Mouse (Mus musculus): ENCODE measurements at regions not wholly inside any gene's neighbourhood (a gene's known extent, or its start where the extent isn't known, plus 50 kb on each side); places are given as distances from the start of the nearest gene placed in this dataset.
"Not testable (repeated sequence)": the region's sequence is repeated elsewhere in the genome, so short reads cannot be mapped to it uniquely, and the experiment has no call there.

DNA sequence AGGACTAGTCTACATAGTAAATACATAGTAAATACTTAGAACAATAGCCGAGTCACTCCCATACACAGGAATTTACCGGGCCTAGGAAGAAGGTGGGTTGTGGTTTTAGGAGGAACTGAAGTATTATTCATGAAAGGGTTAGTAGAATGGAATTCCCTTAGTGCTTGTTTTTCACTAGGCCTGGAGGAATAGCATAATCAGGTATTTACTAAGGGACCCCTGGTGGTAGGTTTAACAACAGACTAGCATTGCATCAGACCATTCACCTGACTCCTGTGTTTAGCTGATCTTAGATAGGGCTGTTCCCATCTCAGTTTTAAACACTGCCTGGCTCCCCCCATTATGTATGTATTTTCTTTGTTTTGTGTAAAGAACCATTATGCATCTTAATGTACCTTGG, 339.0 kb downstream of the Dync2h1 start:
- not testable (repeated sequence) for DNase-seq (ENCODE audit: low spot score in 2 of 2)

GRCm38 (mm10) chr9:6834936-6835335, 349.3 kb downstream of the Dync2h1 start:
- not testable (repeated sequence) for DNase-seq (ENCODE audit: low spot score in 2 of 2)

DNA sequence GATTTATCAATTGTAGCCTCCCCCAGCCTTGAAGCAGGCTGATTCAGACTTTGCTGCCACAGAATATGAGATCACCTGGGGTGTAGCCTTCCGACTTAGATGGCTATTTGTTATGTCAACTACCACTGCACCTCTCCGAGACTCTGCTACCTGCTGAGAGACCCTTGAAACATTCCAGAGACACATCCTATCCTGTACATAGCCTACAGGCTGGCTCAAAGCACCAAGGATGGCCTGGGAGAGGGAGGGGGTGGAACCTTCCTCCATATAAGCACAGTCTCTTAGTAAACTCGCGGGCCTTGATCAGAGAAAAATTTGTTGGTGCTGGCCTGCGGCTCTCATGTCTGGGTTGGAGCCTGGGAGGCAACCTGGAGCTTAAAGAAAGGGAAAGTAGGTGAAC, 349.8 kb downstream of the Dync2h1 start:
- DNase-seq (ENCODE audit: low spot score in 2 of 2) = no peak

GRCm38 (mm10) chr9:6832862-6833261, 351.4 kb downstream of the Dync2h1 start:
- DNase-seq (ENCODE audit: low spot score in 2 of 2) = no peak

DNA sequence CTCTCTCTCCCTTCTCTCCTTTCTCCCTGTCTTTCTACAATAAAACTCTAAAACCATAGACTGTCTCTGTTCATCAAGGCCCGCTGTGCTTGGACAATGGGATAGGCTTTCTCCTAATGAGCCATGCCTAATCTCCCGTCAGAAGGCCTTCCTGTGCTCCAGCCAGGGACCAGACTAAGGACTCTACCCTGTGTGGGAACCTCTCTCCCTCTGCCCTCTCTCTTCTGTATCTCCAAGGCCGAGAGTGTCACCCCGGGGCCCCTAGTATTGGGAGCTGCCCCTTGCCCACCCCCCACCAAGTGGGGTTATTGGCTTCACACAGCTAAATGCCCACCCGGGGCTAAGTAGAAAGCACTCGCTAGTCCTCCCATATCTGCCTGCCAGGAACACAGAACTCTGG, 352.6 kb downstream of the Dync2h1 start:
- DNase-seq (ENCODE audit: low spot score in 2 of 2) = not testable (repeated sequence)

GRCm38 (mm10) chr9:6826581-6826980, 357.7 kb downstream of the Dync2h1 start:
- no peak for DNase-seq (ENCODE audit: low spot score in 2 of 2)

GRCm38 (mm10) chr9:6825609-6826008, 358.6 kb downstream of the Dync2h1 start:
- DNase-seq (ENCODE audit: low spot score in 2 of 2) = no peak

- not testable (repeated sequence) for DNase-seq (ENCODE audit: low spot score in 2 of 2)
Measured at GRCm38 (mm10) chr9:6823946-6824345, 360.3 kb downstream of the Dync2h1 start.

GRCm38 (mm10) chr9:6823536-6823935, 360.7 kb downstream of the Dync2h1 start:
- no peak for DNase-seq (ENCODE audit: low spot score in 2 of 2)

DNA sequence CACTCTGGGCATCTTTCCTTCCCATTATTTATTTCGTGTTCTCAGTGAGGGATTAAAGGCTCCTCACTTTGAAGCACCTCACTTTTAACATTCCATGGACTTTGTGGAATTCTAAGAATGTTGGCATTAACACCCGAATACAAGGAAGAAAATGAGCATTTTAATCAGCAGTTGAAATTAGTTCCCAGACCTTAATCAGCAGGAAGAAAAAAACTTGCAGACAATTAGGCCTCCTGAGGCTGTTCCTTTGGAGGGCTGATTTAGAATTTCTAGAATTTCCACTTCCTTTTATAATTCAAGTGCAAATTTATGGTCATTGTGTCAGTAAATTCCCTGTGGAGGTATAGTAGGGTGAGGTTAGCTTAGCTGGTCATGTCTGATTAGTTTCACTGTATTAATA, 407.6 kb downstream of the Dync2h1 start:
- DNase-seq (ENCODE audit: low spot score in 2 of 2) = no peak

DNA sequence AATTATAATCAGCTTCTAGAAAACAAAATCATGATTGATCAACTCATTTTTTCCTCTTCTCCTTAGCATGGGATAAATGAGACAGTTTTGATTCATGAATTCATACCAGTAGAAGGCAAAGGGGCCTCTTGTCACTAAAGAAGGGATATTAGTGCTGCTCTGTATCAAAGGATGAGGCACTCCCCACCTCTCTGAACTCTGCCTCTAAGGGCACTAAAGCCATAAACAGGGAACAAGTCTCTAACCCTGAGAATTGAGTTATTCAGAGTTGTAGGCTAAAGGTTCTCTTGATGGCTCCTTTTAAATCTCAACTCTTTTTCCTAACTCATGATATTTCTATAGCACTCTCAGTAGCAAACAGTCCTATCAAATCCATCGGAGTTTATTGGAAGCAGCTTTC, 442.8 kb downstream of the Dync2h1 start:
- no peak for DNase-seq (ENCODE audit: low spot score in 2 of 2)

GRCm38 (mm10) chr9:6736411-6736810, 447.8 kb downstream of the Dync2h1 start:
- no peak for DNase-seq (ENCODE audit: low spot score in 2 of 2)

DNA sequence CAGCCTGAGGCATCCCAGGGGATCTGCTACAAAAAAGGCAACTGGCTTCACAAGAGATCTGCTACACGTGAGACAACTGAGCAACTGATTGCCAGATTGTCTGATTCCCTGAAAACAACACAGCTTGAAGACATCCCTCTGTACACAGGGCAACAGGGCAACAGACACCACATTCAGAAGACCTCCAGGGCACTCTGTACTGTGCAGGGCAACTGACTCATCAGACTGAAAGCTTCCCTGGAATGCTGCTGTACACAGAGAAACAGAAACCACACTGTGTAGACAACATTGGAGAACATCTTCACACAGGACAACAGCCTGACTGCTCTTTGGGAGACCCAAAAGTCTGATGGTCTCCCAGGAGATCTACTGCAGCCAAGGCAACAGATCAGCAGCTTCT, 456.8 kb upstream of the Ddi1 start:
- DNase-seq (ENCODE audit: low spot score in 2 of 2) = no peak

GRCm38 (mm10) chr9:6677225-6677718, 407.6 kb upstream of the Ddi1 start:
- no peak for DNase-seq (ENCODE audit: low spot score in 2 of 2)

GRCm38 (mm10) chr9:6668001-6668969, 398.6 kb upstream of the Ddi1 start:
- peak; percentile 29 to 80 for DNase-seq (ENCODE audit: low spot score in 2 of 2)

GRCm38 (mm10) chr9:6665679-6666078, 396.0 kb upstream of the Ddi1 start:
- no peak for DNase-seq (ENCODE audit: low spot score in 2 of 2)

- no peak for DNase-seq (ENCODE audit: low spot score in 2 of 2)
Measured at GRCm38 (mm10) chr9:6652267-6652994, 382.8 kb upstream of the Ddi1 start.

DNA sequence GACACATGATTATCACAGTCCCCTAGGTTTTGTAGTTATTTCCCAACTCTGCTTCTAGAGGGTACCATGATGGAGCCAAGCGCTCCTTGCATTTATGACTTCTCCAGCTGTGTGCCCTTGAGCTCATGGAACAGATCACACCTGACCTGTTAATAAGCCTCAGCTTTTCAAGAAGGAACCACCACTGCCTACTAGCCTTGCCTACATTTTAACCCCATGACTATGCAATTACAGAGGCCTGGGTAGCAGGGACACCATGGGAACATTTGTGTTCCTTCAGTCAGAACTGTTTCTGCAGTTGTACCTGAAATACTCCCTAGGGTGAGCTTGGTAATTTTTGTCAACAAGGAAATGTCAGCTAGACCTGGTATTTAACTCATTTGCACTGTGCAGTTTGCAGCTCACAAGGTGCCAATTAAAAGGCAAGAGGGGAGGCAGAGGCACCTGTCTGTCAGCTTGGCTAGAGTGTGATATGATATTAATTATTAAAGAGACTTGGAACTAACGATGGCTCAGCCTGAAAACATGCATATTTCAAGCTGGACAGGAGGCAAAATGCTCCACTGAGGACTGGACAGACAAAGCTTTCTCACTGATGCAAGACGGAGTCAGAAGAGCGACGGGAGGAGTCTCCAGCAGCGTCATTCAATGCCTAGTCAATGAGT, 382.1 kb upstream of the Ddi1 start:
- no peak for DNase-seq (ENCODE audit: low spot score in 2 of 2)

DNA sequence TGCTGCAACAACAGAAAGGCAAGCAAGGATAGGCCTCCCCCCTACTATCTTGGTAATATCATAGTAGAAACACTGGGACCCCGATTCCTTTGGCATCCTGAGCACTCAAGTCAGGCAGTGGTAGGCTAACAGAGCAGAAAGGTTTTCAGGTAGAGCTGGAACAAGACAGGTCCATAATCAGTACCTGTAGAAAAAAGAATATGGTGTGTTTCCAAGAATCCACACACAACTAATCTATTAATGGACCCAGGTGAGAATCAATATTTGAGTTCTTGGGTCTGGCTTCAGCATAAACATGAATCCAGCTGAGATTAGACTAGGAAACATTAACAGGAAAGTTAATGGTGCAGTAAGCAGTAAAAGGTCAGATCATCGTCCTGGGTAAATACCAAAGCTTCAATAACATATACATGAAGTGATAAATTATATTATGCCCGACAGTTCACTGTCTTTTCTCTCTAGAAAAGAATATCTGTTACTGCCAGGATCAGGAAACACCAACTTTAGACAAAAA, 376.2 kb upstream of the Ddi1 start:
- no peak for DNase-seq (ENCODE audit: low spot score in 2 of 2)

DNA sequence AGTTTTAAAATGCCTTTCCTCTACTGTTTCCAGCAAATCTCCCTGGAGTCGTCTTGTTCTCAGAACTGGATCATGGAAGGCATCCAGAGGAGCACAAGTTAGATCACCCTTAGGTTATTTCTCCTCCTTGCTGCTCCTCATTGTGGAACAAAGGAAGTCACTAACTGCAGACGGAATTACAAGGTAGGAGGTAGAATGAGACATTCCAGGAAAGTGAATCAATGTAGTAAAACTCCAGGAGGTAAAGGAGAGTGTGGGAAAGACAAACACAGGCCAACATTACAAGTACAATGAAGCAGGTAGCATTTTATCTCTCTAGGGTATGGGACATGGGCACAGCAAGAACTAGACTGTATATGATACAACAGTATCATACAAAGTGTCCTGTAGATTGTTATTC, 375.7 kb upstream of the Ddi1 start:
- no peak for DNase-seq (ENCODE audit: low spot score in 2 of 2)

DNA sequence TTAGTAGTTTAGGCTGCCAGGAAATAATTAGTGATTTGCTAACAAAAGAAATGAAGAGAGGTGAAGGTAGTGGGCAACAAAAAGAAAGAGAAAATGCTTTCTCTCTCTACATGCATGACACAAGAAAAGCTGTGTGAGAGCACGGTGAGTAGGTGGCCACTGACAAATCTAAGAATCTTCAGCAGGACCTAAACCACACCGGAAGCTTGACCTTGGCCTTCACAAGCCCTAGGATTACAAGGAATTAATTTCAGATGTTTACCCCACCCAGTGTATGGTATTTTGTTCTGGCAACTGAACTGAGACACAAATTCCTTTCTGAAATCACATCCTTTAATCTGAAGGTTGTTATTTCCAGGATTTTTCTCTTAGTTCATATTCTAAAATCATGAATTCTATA, 347.5 kb upstream of the Ddi1 start:
- DNase-seq (ENCODE audit: low spot score in 2 of 2) = no peak

DNA sequence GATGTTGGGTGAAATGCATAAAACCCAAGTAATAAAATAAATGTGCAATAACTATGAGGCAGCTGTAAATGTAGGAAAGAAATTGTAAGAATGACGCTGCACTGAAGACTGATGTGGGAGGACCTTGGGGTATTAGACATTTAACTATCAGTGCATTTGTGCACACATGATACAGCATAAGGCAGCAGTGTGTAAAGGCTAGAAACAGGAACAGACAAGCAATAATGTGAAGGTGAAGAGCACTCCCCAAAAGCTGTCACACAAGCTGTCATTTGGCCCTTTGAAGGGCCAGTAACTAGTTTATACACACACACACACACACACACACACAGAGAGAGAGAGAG, 339.6 kb upstream of the Ddi1 start:
- DNase-seq (ENCODE audit: low spot score in 2 of 2) = no peak
